Mouse (Mus musculus): ENCODE data around the gene Olfr796. TPM values are rescaled to one million over a fixed set of nuclear protein-coding genes. Genes with fewer than 3 reads are reported as not detected.

The Olfr796 gene
- polyA plus RNA-seq (2016; fragmentation: Nextera tagmentation; extraction: Ambion mirVana), result not detected in 2 replicates

DNA sequence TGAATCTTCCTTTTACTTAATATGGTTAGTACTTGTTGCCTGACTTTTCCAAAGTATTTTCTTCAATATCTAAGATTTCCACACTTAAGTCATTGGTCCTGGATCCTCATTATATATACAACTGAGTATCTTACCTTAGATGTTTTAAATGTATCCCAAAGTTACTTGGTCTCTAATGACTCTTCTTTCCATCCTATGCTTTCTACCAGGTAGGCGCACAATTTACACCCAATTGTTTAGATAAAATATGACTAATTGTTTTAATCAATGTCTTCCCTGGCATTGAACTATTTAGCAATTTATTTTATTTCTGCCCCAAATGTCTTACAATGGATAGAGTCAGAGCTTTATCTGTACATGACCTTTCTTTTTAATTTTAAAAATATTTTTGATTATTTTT lies at the start of gene Olfr796:
Gene Olfr796 (minus strand): TSS at position 101 of the 400 bp plus-strand sequence.
- no peak for ATAC-seq (ENCODE audit: insufficient number of reproducible peaks, low FRiP score)
- WGBS, result 82% methylated on average over 1 of the region's 1 CpGs
- Histone ChIP-seq H3K9ac (no peak within 1 kb of the TSS), H3K36me3 (no peaks in the 10 kb centered on the region), H3K9me3 (replicated peaks) (no peaks in the 10 kb centered on the region), H3K4me2 (no peak within 1 kb of the TSS), H3K4me3 (no peak within 1 kb of the TSS), H3K27me3 (replicated peaks) (no peaks in the 10 kb centered on the region), H3K4me1 (replicated peaks) (no peaks in the 10 kb centered on the region), H3K27ac (ENCODE audit: poor library complexity, severe bottlenecking) (no peak within 1 kb of the TSS)

DNA sequence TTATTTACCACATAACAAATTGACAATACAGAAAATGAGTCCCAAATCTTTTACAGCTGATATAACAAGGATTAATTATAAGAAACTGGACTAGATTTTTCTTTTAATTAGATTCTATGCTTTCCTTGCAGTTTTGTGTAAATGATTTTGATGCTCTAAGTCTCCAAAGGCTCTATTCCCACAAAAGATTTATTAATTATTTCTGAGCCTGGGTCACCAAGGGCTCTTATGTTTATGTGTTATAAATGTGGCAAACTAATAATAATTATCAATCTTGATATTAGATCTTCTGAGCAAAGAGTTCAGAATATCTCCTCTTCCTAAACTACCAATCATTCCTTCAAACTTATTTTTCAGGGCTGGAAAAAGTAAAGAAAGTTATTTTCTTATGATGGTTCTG lies 45.0 kb upstream of the Olfr796 start, which contains the start of gene Olfr800:
Gene Olfr800 (plus strand): TSS at position 301 of the 400 bp plus-strand sequence.
- Histone ChIP-seq H3K4me1 (replicated peaks) (no peaks in the 10 kb centered on the region), H3K27ac (ENCODE audit: poor library complexity, severe bottlenecking) (no peak within 1 kb of the TSS), H3K4me2 (no peak within 1 kb of the TSS), H3K9ac (no peak within 1 kb of the TSS), H3K36me3 (no peaks in the 10 kb centered on the region), H3K9me3 (replicated peaks) (no peaks in the 10 kb centered on the region), H3K27me3 (replicated peaks) (no peaks in the 10 kb centered on the region), H3K4me3 (no peak within 1 kb of the TSS)
- no peak for ATAC-seq (ENCODE audit: insufficient number of reproducible peaks, low FRiP score)

DNA sequence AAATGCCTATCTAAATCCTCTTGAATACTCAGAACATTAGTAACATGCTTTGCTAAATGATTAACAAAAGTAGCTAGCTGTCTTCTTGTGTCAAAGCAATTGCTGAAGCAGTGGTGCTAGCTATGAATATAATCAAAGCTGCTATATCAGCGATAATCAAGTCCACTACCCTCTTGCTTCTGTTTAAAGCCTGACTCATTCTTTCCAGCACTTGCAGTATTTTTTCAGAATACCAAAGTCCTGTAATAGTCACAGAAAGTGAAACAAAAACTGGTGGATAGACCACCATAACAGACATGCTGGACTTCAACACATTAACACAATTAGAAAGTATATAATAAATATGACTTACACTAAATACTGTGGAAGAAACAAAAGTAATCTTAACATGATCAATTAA lies 39.4 kb upstream of the Olfr796 start:
- ATAC-seq (ENCODE audit: insufficient number of reproducible peaks, low FRiP score), result no peak
- Histone ChIP-seq H3K4me2 (no peak overlapping the region), H3K27ac (ENCODE audit: poor library complexity, severe bottlenecking) (no peak overlapping the region), H3K36me3 (no peaks in the 10 kb centered on the region), H3K27me3 (replicated peaks) (no peaks in the 10 kb centered on the region), H3K4me1 (replicated peaks) (no peaks in the 10 kb centered on the region), H3K9me3 (replicated peaks) (no peaks in the 10 kb centered on the region), H3K4me3 (no peak overlapping the region), H3K9ac (no peak overlapping the region)
- 67% methylated on average over 1 of the region's 1 CpGs for whole genome bisulfite sequencing

DNA sequence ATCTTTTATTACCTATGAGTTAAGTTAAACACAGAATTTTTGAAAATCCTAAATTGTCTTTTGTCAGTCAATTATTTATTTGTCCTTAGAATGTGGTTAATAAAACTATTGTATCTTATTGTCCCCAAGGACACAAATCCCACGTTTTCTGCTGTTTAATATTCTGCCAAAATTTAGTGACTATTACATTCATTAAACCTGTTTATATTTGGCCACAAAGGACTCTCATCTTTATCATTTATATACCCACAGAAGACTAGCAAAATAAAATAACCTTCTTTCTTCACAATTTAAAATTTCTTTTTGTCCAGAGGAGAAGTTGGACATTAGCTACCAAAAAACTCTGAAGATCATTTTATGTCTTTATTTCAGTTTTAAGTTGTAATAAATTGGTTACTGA lies 24.8 kb upstream of the Olfr796 start, which contains the start of gene Olfr799:
Gene Olfr799 (plus strand): TSS at position 301 of the 400 bp plus-strand sequence.
- no peak within 1 kb of the TSS for H3K4me2 ChIP-seq
- H3K9me3 ChIP-seq (replicated peaks), result no peaks in the 10 kb centered on the region
- no peak for ATAC-seq (ENCODE audit: insufficient number of reproducible peaks, low FRiP score)
- H3K36me3 ChIP-seq, result no peaks in the 10 kb centered on the region
- no peaks in the 10 kb centered on the region for H3K27me3 ChIP-seq (replicated peaks)
- H3K27ac ChIP-seq (ENCODE audit: poor library complexity, severe bottlenecking), result no peak within 1 kb of the TSS
- 24% methylated on average over 1 of the region's 1 CpGs for WGBS
- no peak within 1 kb of the TSS for H3K9ac ChIP-seq
- no peak within 1 kb of the TSS for H3K4me3 ChIP-seq
- H3K4me1 ChIP-seq (replicated peaks), result no peaks in the 10 kb centered on the region

DNA sequence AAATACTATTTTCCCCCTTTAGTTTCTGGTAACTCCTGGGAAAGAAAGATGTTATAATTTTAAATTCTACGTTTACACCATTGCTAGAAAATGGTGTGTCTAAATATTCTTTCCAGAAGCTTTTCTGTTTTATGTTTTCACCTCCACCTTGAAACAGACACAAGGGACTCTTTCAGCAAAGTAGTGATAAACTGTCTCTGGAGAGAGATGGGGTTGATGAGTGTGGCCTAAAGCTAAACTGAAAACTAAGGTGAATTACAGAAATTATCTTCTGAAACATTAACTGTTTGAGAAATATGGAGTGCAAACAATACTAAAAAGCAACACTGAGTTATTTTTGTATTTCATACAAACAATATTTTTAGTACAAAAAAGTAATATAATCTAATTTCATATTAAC lies 15.5 kb upstream of the Olfr796 start, which contains the start of gene Olfr798:
Gene Olfr798 (minus strand): TSS at position 101 of the 400 bp plus-strand sequence.
- Histone ChIP-seq H3K9me3 (replicated peaks) (no peaks in the 10 kb centered on the region), H3K4me1 (replicated peaks) (no peaks in the 10 kb centered on the region), H3K4me2 (no peak within 1 kb of the TSS), H3K36me3 (no peaks in the 10 kb centered on the region), H3K27ac (ENCODE audit: poor library complexity, severe bottlenecking) (no peak within 1 kb of the TSS), H3K9ac (no peak within 1 kb of the TSS), H3K4me3 (no peak within 1 kb of the TSS), H3K27me3 (replicated peaks) (no peaks in the 10 kb centered on the region)
- no peak for ATAC-seq (ENCODE audit: insufficient number of reproducible peaks, low FRiP score)
- WGBS, result 65% methylated on average over 1 of the region's 1 CpGs

DNA sequence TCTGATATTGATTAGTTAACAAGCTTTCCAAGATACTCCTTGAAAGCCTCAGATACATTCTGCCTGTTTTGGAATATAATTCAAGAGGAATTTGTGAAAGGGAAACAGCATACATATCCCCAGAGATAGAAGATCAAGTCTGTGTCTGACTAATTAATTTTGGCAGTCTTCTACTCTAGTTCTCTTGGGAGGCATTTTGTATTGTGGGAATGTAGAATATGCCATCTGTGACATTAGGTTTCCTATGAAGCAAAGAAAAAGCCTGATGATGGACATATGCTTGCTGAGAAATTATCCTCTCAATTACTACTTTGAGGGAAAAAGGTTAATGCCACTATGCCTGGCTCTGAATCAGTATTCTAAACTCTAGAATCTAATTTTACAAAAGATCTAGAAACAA lies 10.9 kb upstream of the Olfr796 start:
- H3K9ac ChIP-seq, result no peak overlapping the region
- no peak overlapping the region for H3K27ac ChIP-seq (ENCODE audit: poor library complexity, severe bottlenecking)
- no peak for ATAC-seq (ENCODE audit: insufficient number of reproducible peaks, low FRiP score)
- H3K4me3 ChIP-seq, result no peak overlapping the region
- H3K4me1 ChIP-seq (replicated peaks), result no peaks in the 10 kb centered on the region
- H3K4me2 ChIP-seq, result no peak overlapping the region
- H3K27me3 ChIP-seq (replicated peaks), result no peaks in the 10 kb centered on the region
- H3K9me3 ChIP-seq (replicated peaks), result no peaks in the 10 kb centered on the region
- no peaks in the 10 kb centered on the region for H3K36me3 ChIP-seq

DNA sequence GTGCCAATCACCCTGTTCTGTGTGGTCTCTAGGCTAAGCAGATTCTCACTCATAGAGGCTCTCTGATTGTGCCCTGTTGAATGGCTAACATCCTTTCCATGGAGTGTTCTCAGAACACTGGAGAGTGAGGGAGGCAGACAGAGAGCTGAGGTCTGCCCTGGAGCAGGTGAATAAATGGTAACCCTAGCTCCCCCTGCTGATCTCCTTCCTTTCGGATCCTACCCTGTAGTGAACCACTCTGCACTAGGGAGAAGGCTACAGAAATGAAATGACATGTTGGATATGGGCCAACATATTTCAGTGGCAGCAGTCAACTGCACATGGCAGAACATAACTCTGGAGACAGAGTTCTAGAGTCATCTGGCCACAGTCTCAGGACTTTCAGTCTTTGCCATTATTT lies 9.4 kb upstream of the Olfr796 start:
- Histone ChIP-seq H3K9me3 (replicated peaks) (no peaks in the 10 kb centered on the region), H3K36me3 (no peaks in the 10 kb centered on the region), H3K27me3 (replicated peaks) (no peaks in the 10 kb centered on the region), H3K4me1 (replicated peaks) (no peaks in the 10 kb centered on the region), H3K4me3 (no peak overlapping the region), H3K4me2 (no peak overlapping the region), H3K9ac (no peak overlapping the region), H3K27ac (ENCODE audit: poor library complexity, severe bottlenecking) (no peak overlapping the region)
- 12% methylated on average over 1 of the region's 1 CpGs for WGBS
- no peak for ATAC-seq (ENCODE audit: insufficient number of reproducible peaks, low FRiP score)

DNA sequence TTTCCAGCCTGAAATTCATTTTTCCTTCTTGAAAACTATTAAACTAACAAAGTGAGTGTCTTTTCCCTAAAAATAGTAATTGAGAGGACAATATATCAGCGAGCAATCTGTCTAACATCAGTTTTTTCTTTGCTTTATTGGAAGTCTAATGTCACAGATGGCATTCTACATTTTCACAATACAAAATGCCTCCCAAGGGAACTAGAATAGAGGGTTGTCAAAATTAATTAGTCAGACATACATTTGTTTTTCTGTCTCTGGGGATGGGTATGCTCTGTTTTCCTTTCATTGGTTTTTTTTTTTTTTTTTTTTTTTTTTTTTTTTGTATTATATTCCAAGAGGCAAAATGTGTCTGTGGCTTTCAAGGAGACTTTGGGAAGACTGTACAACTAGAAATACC lies 35.3 kb downstream of the Olfr796 start:
- ATAC-seq (ENCODE audit: insufficient number of reproducible peaks, low FRiP score), result no peak
- H3K9me3 ChIP-seq (replicated peaks), result no peaks in the 10 kb centered on the region
- H3K9ac ChIP-seq, result no peak overlapping the region
- H3K27me3 ChIP-seq (replicated peaks), result no peaks in the 10 kb centered on the region
- H3K36me3 ChIP-seq, result no peaks in the 10 kb centered on the region
- no peak overlapping the region for H3K4me3 ChIP-seq
- no peak overlapping the region for H3K4me2 ChIP-seq
- H3K4me1 ChIP-seq (replicated peaks), result no peaks in the 10 kb centered on the region
- H3K27ac ChIP-seq (ENCODE audit: poor library complexity, severe bottlenecking), result no peak overlapping the region
- WGBS, result 67% methylated on average over 1 of the region's 1 CpGs

DNA sequence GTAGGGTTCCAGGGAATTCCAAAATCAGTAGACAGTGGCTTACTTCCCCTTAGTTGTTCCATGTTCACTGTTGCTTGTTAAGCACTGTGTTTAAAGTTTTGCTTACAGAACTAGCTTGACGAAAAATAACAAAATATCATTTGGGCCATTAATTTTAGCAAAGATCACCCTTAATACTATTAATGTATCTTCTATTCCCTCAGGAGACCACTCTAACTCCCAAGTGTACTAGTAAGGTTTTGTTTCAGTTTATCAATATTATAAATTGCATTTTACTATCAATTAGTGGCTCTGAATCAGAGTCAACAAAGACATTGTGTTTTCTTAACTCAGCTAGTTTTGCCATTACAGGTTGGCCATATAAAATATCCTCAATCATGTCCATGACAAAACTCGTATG lies 45.0 kb downstream of the Olfr796 start, which contains the start of gene Olfr794:
Gene Olfr794 (plus strand): TSS at position 301 of the 400 bp plus-strand sequence.
- 66% methylated on average over 2 of the region's 2 CpGs for WGBS
- no peak for ATAC-seq (ENCODE audit: insufficient number of reproducible peaks, low FRiP score)
- no peak within 1 kb of the TSS for H3K27ac ChIP-seq (ENCODE audit: poor library complexity, severe bottlenecking)
- H3K4me3 ChIP-seq, result no peak within 1 kb of the TSS
- H3K4me1 ChIP-seq (replicated peaks), result no peaks in the 10 kb centered on the region
- no peaks in the 10 kb centered on the region for H3K36me3 ChIP-seq
- no peak within 1 kb of the TSS for H3K4me2 ChIP-seq
- H3K27me3 ChIP-seq (replicated peaks), result no peaks in the 10 kb centered on the region
- no peaks in the 10 kb centered on the region; the same call in 1 of the 2 replicates for H3K9me3 ChIP-seq (replicated peaks)
- no peak within 1 kb of the TSS for H3K9ac ChIP-seq

Small RNA genes lying within 50 kb of the gene (microRNA-seq; reads per million reads assigned to microRNA genes)
- not detected for gene Gm23252

Other genes with a start within 250 kb of the Olfr796 start
- gene Olfr784, start 228.5 kb downstream of the Olfr796 start, polyA plus RNA-seq (2016; fragmentation: Nextera tagmentation; extraction: Ambion mirVana), result 0.05 TPM in 1 of 2 replicates, not detected in the other
- not detected in 2 replicates for gene Olfr785, start 207.1 kb downstream of the Olfr796 start, polyA plus RNA-seq (2016; fragmentation: Nextera tagmentation; extraction: Ambion mirVana)
- gene Olfr786, start 185.3 kb downstream of the Olfr796 start, polyA plus RNA-seq (2016; fragmentation: Nextera tagmentation; extraction: Ambion mirVana), result not detected in 2 replicates
- gene Olfr787, start 150.7 kb downstream of the Olfr796 start, polyA plus RNA-seq (2016; fragmentation: Nextera tagmentation; extraction: Ambion mirVana), result not detected in 2 replicates
- not detected in 2 replicates for gene Olfr788, start 141.6 kb downstream of the Olfr796 start, polyA plus RNA-seq (2016; fragmentation: Nextera tagmentation; extraction: Ambion mirVana)
- not detected in 2 replicates for gene Olfr789, start 127.8 kb downstream of the Olfr796 start, polyA plus RNA-seq (2016; fragmentation: Nextera tagmentation; extraction: Ambion mirVana)
- not detected in 2 replicates for gene Olfr790, start 114.1 kb downstream of the Olfr796 start, polyA plus RNA-seq (2016; fragmentation: Nextera tagmentation; extraction: Ambion mirVana)
- not detected in 2 replicates for gene Olfr791, start 90.8 kb downstream of the Olfr796 start, polyA plus RNA-seq (2016; fragmentation: Nextera tagmentation; extraction: Ambion mirVana)
- not detected in 2 replicates for gene Olfr792, start 73.4 kb downstream of the Olfr796 start, polyA plus RNA-seq (2016; fragmentation: Nextera tagmentation; extraction: Ambion mirVana)
- not detected in 2 replicates for gene Olfr794, start 44.9 kb downstream of the Olfr796 start, polyA plus RNA-seq (2016; fragmentation: Nextera tagmentation; extraction: Ambion mirVana)
- gene Olfr798, start 15.4 kb upstream of the Olfr796 start, polyA plus RNA-seq (2016; fragmentation: Nextera tagmentation; extraction: Ambion mirVana), result not detected in 2 replicates
- not detected in 2 replicates for gene Olfr799, start 24.9 kb upstream of the Olfr796 start, polyA plus RNA-seq (2016; fragmentation: Nextera tagmentation; extraction: Ambion mirVana)
- not detected in 2 replicates for gene Olfr800, start 45.1 kb upstream of the Olfr796 start, polyA plus RNA-seq (2016; fragmentation: Nextera tagmentation; extraction: Ambion mirVana)
- gene Olfr801, start 61.3 kb upstream of the Olfr796 start, polyA plus RNA-seq (2016; fragmentation: Nextera tagmentation; extraction: Ambion mirVana), result not detected in 2 replicates
- gene Olfr802, start 75.6 kb upstream of the Olfr796 start, polyA plus RNA-seq (2016; fragmentation: Nextera tagmentation; extraction: Ambion mirVana), result not detected in 2 replicates
- not detected in 2 replicates for gene Olfr803, start 81.7 kb upstream of the Olfr796 start, polyA plus RNA-seq (2016; fragmentation: Nextera tagmentation; extraction: Ambion mirVana)
- gene Olfr804, start 90.6 kb upstream of the Olfr796 start, polyA plus RNA-seq (2016; fragmentation: Nextera tagmentation; extraction: Ambion mirVana), result not detected in 2 replicates
- gene Olfr805, start 116.8 kb upstream of the Olfr796 start, polyA plus RNA-seq (2016; fragmentation: Nextera tagmentation; extraction: Ambion mirVana), result not detected in 2 replicates
- not detected in 2 replicates for gene Olfr806, start 129.4 kb upstream of the Olfr796 start, polyA plus RNA-seq (2016; fragmentation: Nextera tagmentation; extraction: Ambion mirVana)
- not detected in 2 replicates for gene Olfr807, start 145.2 kb upstream of the Olfr796 start, polyA plus RNA-seq (2016; fragmentation: Nextera tagmentation; extraction: Ambion mirVana)
- not detected in 2 replicates for gene Olfr808, start 152.9 kb upstream of the Olfr796 start, polyA plus RNA-seq (2016; fragmentation: Nextera tagmentation; extraction: Ambion mirVana)
- not detected in 2 replicates for gene Olfr809, start 162.1 kb upstream of the Olfr796 start, polyA plus RNA-seq (2016; fragmentation: Nextera tagmentation; extraction: Ambion mirVana)
- not detected in 2 replicates for gene Olfr810, start 182.3 kb upstream of the Olfr796 start, polyA plus RNA-seq (2016; fragmentation: Nextera tagmentation; extraction: Ambion mirVana)
- not detected in 2 replicates for gene Olfr811, start 191.8 kb upstream of the Olfr796 start, polyA plus RNA-seq (2016; fragmentation: Nextera tagmentation; extraction: Ambion mirVana)
- not detected in 2 replicates for gene Olfr812, start 233.5 kb upstream of the Olfr796 start, polyA plus RNA-seq (2016; fragmentation: Nextera tagmentation; extraction: Ambion mirVana)
- not detected in 2 replicates for gene Olfr813, start 242.8 kb upstream of the Olfr796 start, polyA plus RNA-seq (2016; fragmentation: Nextera tagmentation; extraction: Ambion mirVana)